Mouse (Mus musculus): ENCODE results near the gene Dnase2a. TPM values are rescaled to one million over a fixed set of nuclear protein-coding genes. Genes with fewer than 3 reads are reported as not detected.

Gene Dnase2a
- polyA plus RNA-seq, 1 experiment from 2014 or later: 7.1 TPM

GRCm38 (mm10) chr8:84928456-84929306 is 20.3 kb downstream of the Dnase2a start:
- peaks cover 21% of the 10 kb centered on the region for H3K36me3 ChIP-seq (replicated peaks)
- H3K4me1 ChIP-seq: peaks cover 15% of the 10 kb centered on the region
- H3K9me3 ChIP-seq: no peaks in the 10 kb centered on the region
- H3K27me3 ChIP-seq (replicated peaks): no peaks in the 10 kb centered on the region
- peak overlapping the region; percentile 23 for H3K4me3 ChIP-seq
- no peak overlapping the region for H3K27ac ChIP-seq
- peak overlapping the region; percentile 47 for H3K4me2 ChIP-seq
- 3% methylated on average over 52 of the region's 52 CpGs for WGBS
- peak; percentile 72 for ATAC-seq (replicated peaks)
- no peak overlapping the region; the same call in 1 of the 2 replicates for H3K9ac ChIP-seq

- Histone ChIP-seq H3K4me3 (no peak overlapping the region), H3K27me3 (replicated peaks) (no peaks in the 10 kb centered on the region), H3K9me3 (no peaks in the 10 kb centered on the region), H3K4me2 (no peak overlapping the region), H3K36me3 (replicated peaks) (peaks cover 10% of the 10 kb centered on the region), H3K4me1 (peaks cover 34% of the 10 kb centered on the region), H3K9ac (no peak overlapping the region), H3K27ac (no peak overlapping the region)
- 91% methylated on average over 13 of the region's 13 CpGs for WGBS
- ATAC-seq (replicated peaks): no peak
Measured at GRCm38 (mm10) chr8:84930582-84930981, 22.2 kb downstream of the Dnase2a start.

DNA sequence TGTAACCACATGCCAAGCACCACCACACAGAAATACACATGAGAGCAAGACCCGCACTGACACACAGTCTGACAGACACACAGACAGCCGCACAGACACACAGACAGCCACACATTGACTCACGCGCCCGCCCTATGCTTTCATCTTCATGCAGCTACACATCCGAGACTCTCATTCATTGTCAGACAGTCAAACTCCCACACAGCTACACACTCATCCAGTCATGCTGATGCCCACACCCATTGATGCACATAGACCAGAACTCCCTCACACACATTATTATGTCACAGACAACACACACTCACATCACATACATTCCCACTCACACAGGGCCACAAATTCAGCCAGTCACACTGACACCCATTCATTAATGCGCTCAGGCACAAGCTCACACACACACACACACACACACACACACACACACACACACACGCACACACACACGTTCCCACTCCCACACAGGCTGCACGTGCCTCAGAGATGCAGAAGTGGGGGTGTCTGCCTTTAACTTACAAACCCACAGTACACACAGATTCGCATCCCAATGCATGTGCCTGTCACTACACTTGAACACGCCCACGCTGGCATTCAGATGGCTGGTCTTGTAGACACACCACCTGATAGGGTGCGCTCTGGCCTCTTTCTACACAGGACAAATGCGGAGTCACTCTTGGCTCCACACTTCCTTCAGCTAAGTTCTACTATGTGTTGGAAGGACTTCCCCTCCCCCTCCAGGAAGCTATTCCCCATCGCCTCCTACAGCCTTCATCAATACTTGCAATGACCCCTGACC is 25.6 kb downstream of the Dnase2a start:
- WGBS: 83% methylated on average over 16 of the region's 16 CpGs
- no peak overlapping the region for H3K9ac ChIP-seq
- peak overlapping the region; percentile 85 for H3K4me2 ChIP-seq
- no peaks in the 10 kb centered on the region; the same call in 1 of the 2 replicates for H3K36me3 ChIP-seq (replicated peaks)
- no peaks in the 10 kb centered on the region for H3K27me3 ChIP-seq (replicated peaks)
- H3K4me1 ChIP-seq: peaks cover 36% of the 10 kb centered on the region
- no peak overlapping the region for H3K27ac ChIP-seq
- ATAC-seq (replicated peaks): no peak
- H3K9me3 ChIP-seq: no peaks in the 10 kb centered on the region
- H3K4me3 ChIP-seq: peak overlapping the region; percentile 76

- H3K4me2 ChIP-seq: peak overlapping the region; percentile 85
- peaks cover 29% of the 10 kb centered on the region for H3K4me1 ChIP-seq
- H3K36me3 ChIP-seq (replicated peaks): no peaks in the 10 kb centered on the region; the same call in 1 of the 2 replicates
- H3K27me3 ChIP-seq (replicated peaks): no peaks in the 10 kb centered on the region
- H3K9ac ChIP-seq: peak overlapping the region; percentile 100
- H3K9me3 ChIP-seq: no peaks in the 10 kb centered on the region
- whole genome bisulfite sequencing: under 1% methylated on average over 15 of the region's 15 CpGs
- H3K27ac ChIP-seq: peak overlapping the region; percentile 96
- peak overlapping the region; percentile 76 for H3K4me3 ChIP-seq
- ATAC-seq (replicated peaks): peak; percentile 76
Measured at GRCm38 (mm10) chr8:84934860-84935259, 26.5 kb downstream of the Dnase2a start.

GRCm38 (mm10) chr8:84935489-84935888 is 27.1 kb downstream of the Dnase2a start:
- peak; percentile 16 for ATAC-seq (replicated peaks)
- Histone ChIP-seq H3K27me3 (replicated peaks) (no peaks in the 10 kb centered on the region), H3K9ac (peak overlapping the region; percentile 100), H3K4me1 (peaks cover 29% of the 10 kb centered on the region), H3K27ac (peak overlapping the region; percentile 96), H3K4me2 (peak overlapping the region; percentile 85), H3K9me3 (no peaks in the 10 kb centered on the region), H3K4me3 (peak overlapping the region; percentile 76), H3K36me3 (replicated peaks) (no peaks in the 10 kb centered on the region; the same call in 1 of the 2 replicates)
- 6% methylated on average over 14 of the region's 14 CpGs for WGBS

DNA sequence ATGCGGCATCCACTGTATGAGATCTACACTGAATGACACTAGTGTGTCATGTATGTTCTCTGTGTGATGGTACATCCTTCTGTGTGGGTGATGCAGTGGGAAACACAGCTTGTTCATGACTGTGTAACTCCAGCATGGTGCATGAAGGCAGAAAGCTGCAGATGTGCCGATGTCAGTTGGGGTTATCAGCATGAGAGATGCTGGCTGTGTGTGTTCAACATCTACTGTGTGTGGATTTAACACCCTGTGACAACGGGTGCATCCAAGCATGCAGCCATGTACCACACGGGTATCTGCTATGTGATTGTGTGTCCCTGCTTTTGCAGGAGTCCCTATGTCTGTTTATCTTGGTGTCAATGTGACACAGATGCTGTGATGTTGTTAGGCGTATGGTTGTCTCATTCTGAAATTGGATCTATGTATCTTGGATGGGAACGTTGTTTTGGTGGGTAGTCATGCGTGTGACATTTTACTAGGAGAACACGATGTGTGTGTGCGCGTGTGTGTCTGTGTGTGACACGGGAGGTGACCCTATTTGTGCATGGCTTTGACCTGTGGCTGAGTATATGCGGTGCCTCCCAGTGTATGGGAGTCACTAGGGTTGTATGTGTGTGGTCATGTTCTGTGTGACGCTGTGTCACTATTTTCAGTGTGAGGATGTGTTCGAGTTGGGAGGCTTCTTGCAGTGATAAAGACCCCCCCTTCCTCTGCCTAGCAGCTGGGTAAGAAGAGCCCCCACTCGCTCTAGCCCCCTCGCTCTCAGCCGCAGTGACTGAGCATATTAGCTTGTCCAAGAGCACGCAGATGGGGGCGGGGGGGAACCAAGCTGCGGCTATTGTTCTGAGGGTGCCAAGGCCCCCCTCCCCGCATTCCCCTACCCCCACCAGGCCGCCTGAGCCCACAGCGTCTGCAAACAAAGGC is 27.9 kb downstream of the Dnase2a start:
- no peaks in the 10 kb centered on the region for H3K9me3 ChIP-seq
- H3K4me1 ChIP-seq: peaks cover 29% of the 10 kb centered on the region
- H3K27ac ChIP-seq: peak overlapping the region; percentile 96
- WGBS: 13% methylated on average over 22 of the region's 23 CpGs
- peak overlapping the region; percentile 85 for H3K4me2 ChIP-seq
- H3K27me3 ChIP-seq (replicated peaks): no peaks in the 10 kb centered on the region
- peak overlapping the region; percentile 76 for H3K4me3 ChIP-seq
- peak; percentile 53 for ATAC-seq (replicated peaks)
- H3K9ac ChIP-seq: peak overlapping the region; percentile 100
- H3K36me3 ChIP-seq (replicated peaks): no peaks in the 10 kb centered on the region; the same call in 1 of the 2 replicates

- peak within 1 kb of the TSS; percentile 96 for H3K27ac ChIP-seq
- no peaks in the 10 kb centered on the region for H3K27me3 ChIP-seq (replicated peaks)
- H3K36me3 ChIP-seq (replicated peaks): no peaks in the 10 kb centered on the region; the same call in 1 of the 2 replicates
- H3K4me3 ChIP-seq: peak within 1 kb of the TSS; percentile 76
- WGBS: under 1% methylated on average over 47 of the region's 50 CpGs
- ATAC-seq (replicated peaks): peak; percentile 61
- peak within 1 kb of the TSS; percentile 100 for H3K9ac ChIP-seq
- peak within 1 kb of the TSS; percentile 85 for H3K4me2 ChIP-seq
- no peaks in the 10 kb centered on the region for H3K9me3 ChIP-seq
- peaks cover 29% of the 10 kb centered on the region for H3K4me1 ChIP-seq
Measured at GRCm38 (mm10) chr8:84936962-84937546, 28.7 kb downstream of the Dnase2a start, which contains the start of gene Mast1. Mast1 (minus strand) TSS chr8:84937359.

GRCm38 (mm10) chr8:84937620-84938485 is 29.5 kb downstream of the Dnase2a start:
- Histone ChIP-seq H3K4me3 (peak overlapping the region; percentile 76), H3K4me1 (peaks cover 29% of the 10 kb centered on the region), H3K27me3 (replicated peaks) (no peaks in the 10 kb centered on the region), H3K36me3 (replicated peaks) (no peaks in the 10 kb centered on the region), H3K9ac (peak overlapping the region; percentile 100; the same call in 1 of the 2 replicates), H3K9me3 (no peaks in the 10 kb centered on the region), H3K4me2 (peak overlapping the region; percentile 85), H3K27ac (peak overlapping the region; percentile 96)
- no peak for ATAC-seq (replicated peaks)
- 64% methylated on average over 13 of the region's 13 CpGs for WGBS

DNA sequence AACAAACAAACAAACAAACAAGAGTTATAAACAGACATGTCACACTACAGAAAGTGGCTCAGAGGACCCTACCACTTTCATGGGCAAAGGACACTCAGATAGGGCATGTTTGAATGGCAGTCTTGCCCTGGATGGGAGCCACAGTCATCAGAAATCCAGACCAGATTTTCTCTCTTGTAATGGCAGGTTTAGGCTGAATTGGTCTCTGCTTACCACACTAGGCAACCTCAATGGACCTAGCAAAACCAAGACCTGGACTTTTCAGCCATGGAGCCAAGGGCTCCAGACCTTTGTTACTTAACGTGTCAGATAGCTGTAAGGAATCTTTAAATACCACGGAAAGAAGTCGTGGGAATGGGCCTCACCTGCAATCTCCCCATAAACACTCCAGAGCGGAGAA is 35.3 kb downstream of the Dnase2a start:
- H3K36me3 ChIP-seq (replicated peaks): no peaks in the 10 kb centered on the region
- peaks cover 12% of the 10 kb centered on the region for H3K27me3 ChIP-seq (replicated peaks)
- no peak overlapping the region; the same call in 1 of the 2 replicates for H3K4me3 ChIP-seq
- no peak overlapping the region for H3K27ac ChIP-seq
- H3K9me3 ChIP-seq: no peaks in the 10 kb centered on the region
- peaks cover 35% of the 10 kb centered on the region for H3K4me1 ChIP-seq
- ATAC-seq (replicated peaks): no peak
- H3K9ac ChIP-seq: no peak overlapping the region
- WGBS: 10% methylated on average over 4 of the region's 4 CpGs
- H3K4me2 ChIP-seq: peak overlapping the region; percentile 64

- peak overlapping the region; percentile 80 for H3K27ac ChIP-seq
- H3K27me3 ChIP-seq (replicated peaks): peaks cover 12% of the 10 kb centered on the region
Measured at GRCm38 (mm10) chr8:84944478-84945160, 36.3 kb downstream of the Dnase2a start.

More at GRCm38 (mm10) chr8:84944478-84945160, 36.3 kb downstream of the Dnase2a start:
- H3K36me3 ChIP-seq (replicated peaks): no peaks in the 10 kb centered on the region
- ATAC-seq (replicated peaks): peak; percentile 32; the same call in 1 of the 2 replicates
- WGBS: 2% methylated on average over 26 of the region's 26 CpGs
- peak overlapping the region; percentile 57 for H3K9ac ChIP-seq
- peak overlapping the region; percentile 64 for H3K4me2 ChIP-seq
- H3K9me3 ChIP-seq: no peaks in the 10 kb centered on the region
- H3K4me1 ChIP-seq: peaks cover 35% of the 10 kb centered on the region
- H3K4me3 ChIP-seq: peak overlapping the region; percentile 66
